ENCODE assay signal across 20 mouse cellular contexts in genomic region chr1:134042341-134042740, GRCm38 (mm10). TPM values are rescaled to one million over a fixed set of nuclear protein-coding genes. Genes with fewer than 3 reads are reported as not detected.
DNase-seq lines count a peak whose midpoint lies in the region; ATAC-seq and TF ChIP-seq lines count a peak whose summit lies in the region.
"Had no signal": no experiment of that assay in that cellular context is flagged by ENCODE, and none has a peak within 500 bp of the region (broad histone marks: within the 10 kb centered on the region; RNA-seq: fewer than 3 reads in every experiment).

No protein-coding gene starts in this region.

- intact Hi-C loops in gastrocnemius, adult 2 months (cut with DNase I) = no loop called here

- no peak overlapping the region for H3K9ac ChIP-seq in liver, embryonic 13.5 days
- no peak overlapping the region for H3K9ac ChIP-seq in liver, embryonic 11.5 days (ENCODE audit: low read depth, low read length)
- H3K9ac ChIP-seq: embryonic facial prominence, embryonic 12.5 days; hindbrain, embryonic 15.5 days; intestine, embryonic 15.5 days; midbrain, embryonic 12.5 days; neural tube, embryonic 15.5 days had no signal

- no peaks in the 10 kb centered on the region for H3K36me3 ChIP-seq in liver, embryonic 13.5 days
- H3K36me3 ChIP-seq in liver, embryonic 11.5 days (ENCODE audit: control insufficient read depth, insufficient read depth, low read length) = no peaks in the 10 kb centered on the region
- H3K36me3 ChIP-seq in testis, adult 2 months (ENCODE audit: control insufficient read depth, insufficient read depth, low read length) = no peaks in the 10 kb centered on the region
- H3K36me3 ChIP-seq: embryonic facial prominence, embryonic 12.5 days; hindbrain, embryonic 15.5 days; intestine, embryonic 15.5 days; midbrain, embryonic 12.5 days; neural tube, embryonic 15.5 days had no signal

- no peak for TF ChIP-seq POLR2A in testis, adult 2 months (IDR thresholded peaks at IDR 0.05; ENCODE audit: control insufficient read depth, low read depth, low read length)

- peaks cover 14% of the 10 kb centered on the region for H3K4me1 ChIP-seq in liver, embryonic 13.5 days (replicated peaks)
- peaks cover 5% of the 10 kb centered on the region for H3K4me1 ChIP-seq in liver, embryonic 11.5 days (replicated peaks; ENCODE audit: control insufficient read depth, insufficient read depth, low read length)
- peaks cover 2% of the 10 kb centered on the region; the same call in 1 of the 2 replicates for H3K4me1 ChIP-seq in testis, adult 2 months (ENCODE audit: control insufficient read depth, insufficient read depth, low read length)

- no peak for TF ChIP-seq CTCF in gastrocnemius, adult 2 months (IDR thresholded peaks at IDR 0.05)
- no peak for TF ChIP-seq CTCF in testis, adult 2 months (IDR thresholded peaks at IDR 0.05; ENCODE audit: control insufficient read depth, insufficient read depth, insufficient replicate concordance, low read depth, low read length)

- 29% methylated on average over 1 of the region's 1 CpGs for WGBS in liver, embryonic 13.5 days (ENCODE audit: insufficient replicate concordance)
- WGBS in liver, embryonic 11.5 days = 31% methylated on average over 1 of the region's 1 CpGs

- peak overlapping the region; percentile 36 for H3K4me3 ChIP-seq in gastrocnemius, adult 2 months
- no peak overlapping the region for H3K4me3 ChIP-seq in liver, embryonic 13.5 days (replicated peaks)
- H3K4me3 ChIP-seq in liver, embryonic 11.5 days (ENCODE audit: low read depth, low read length) = no peak overlapping the region
- no peak overlapping the region for H3K4me3 ChIP-seq in testis, adult 2 months (ENCODE audit: control insufficient read depth, low read depth, low read length)
- H3K4me3 ChIP-seq: embryonic facial prominence, embryonic 12.5 days; hindbrain, embryonic 15.5 days; intestine, embryonic 15.5 days; midbrain, embryonic 12.5 days; neural tube, embryonic 15.5 days had no signal

- DNase-seq in gastrocnemius, adult 2 months = no peak
- no peak for DNase-seq in gastrocnemius, postnatal 4 days (ENCODE audit: low spot score in 2 of 2)
- no peak for DNase-seq in liver, embryonic 13.5 days
- no peak for DNase-seq in liver, embryonic 11.5 days (ENCODE audit: low spot score)
- no peak for DNase-seq in testis, postnatal 14 days (ENCODE audit: low spot score)
- no peak for DNase-seq in retina, postnatal 1 day
- DNase-seq: B cell, adult 2 months; cerebellum, adult 9-10 months; gastrocnemius, postnatal 14 days; heart, postnatal 14 days; right cerebral cortex, postnatal 25 days; thymus, postnatal 25 days had no signal

- H3K27me3 ChIP-seq in liver, embryonic 13.5 days = 0 out of 2 replicates have a peak, but pooled peaks cover 12% of the 10 kb centered on the region
- H3K27me3 ChIP-seq in liver, embryonic 11.5 days (replicated peaks; ENCODE audit: control insufficient read depth, insufficient read depth, low read length) = peaks cover 2% of the 10 kb centered on the region; the same call in 1 of the 2 replicates
- H3K27me3 ChIP-seq in testis, adult 2 months (ENCODE audit: control insufficient read depth, insufficient read depth, low read length) = no peaks in the 10 kb centered on the region
- H3K27me3 ChIP-seq: embryonic facial prominence, embryonic 12.5 days; hindbrain, embryonic 15.5 days; intestine, embryonic 15.5 days; neural tube, embryonic 15.5 days had no signal

- H3K27ac ChIP-seq in gastrocnemius, adult 2 months = peak overlapping the region; percentile 51
- 0 out of 2 replicates have a peak overlapping the region, but pooled peaks have one; percentile 18 for H3K27ac ChIP-seq in liver, embryonic 13.5 days
- no peak overlapping the region for H3K27ac ChIP-seq in liver, embryonic 11.5 days (ENCODE audit: low read depth, low read length)
- peak overlapping the region; percentile 19; the same call in 1 of the 2 replicates for H3K27ac ChIP-seq in testis, adult 2 months (ENCODE audit: control insufficient read depth, insufficient read depth, low read depth, low read length)
- H3K27ac ChIP-seq: embryonic facial prominence, embryonic 12.5 days; hindbrain, embryonic 15.5 days; intestine, embryonic 15.5 days; macrophage; midbrain, embryonic 12.5 days; neural tube, embryonic 15.5 days had no signal

- H3K4me2 ChIP-seq in liver, embryonic 13.5 days = no peak overlapping the region
- no peak overlapping the region for H3K4me2 ChIP-seq in liver, embryonic 11.5 days
- H3K4me2 ChIP-seq: embryonic facial prominence, embryonic 12.5 days; hindbrain, embryonic 15.5 days; intestine, embryonic 15.5 days; midbrain, embryonic 12.5 days; neural tube, embryonic 15.5 days had no signal

- H3K9me3 ChIP-seq in liver, embryonic 13.5 days (replicated peaks) = no peaks in the 10 kb centered on the region
- H3K9me3 ChIP-seq in liver, embryonic 11.5 days (ENCODE audit: control insufficient read depth, low read length) = no peaks in the 10 kb centered on the region
- H3K9me3 ChIP-seq: embryonic facial prominence, embryonic 12.5 days; hindbrain, embryonic 15.5 days; intestine, embryonic 15.5 days; midbrain, embryonic 12.5 days; neural tube, embryonic 15.5 days had no signal

- no peak for ATAC-seq in liver, embryonic 13.5 days (ENCODE audit: low read depth)
- no peak for ATAC-seq in liver, embryonic 11.5 days (replicated peaks; ENCODE audit: low FRiP score)
- no peak for ATAC-seq in megakaryocyte-erythroid progenitor cell, adult 5-6 weeks (replicated peaks; ENCODE audit: low FRiP score, low TSS enrichment, poor library complexity, severe bottlenecking)
- ATAC-seq: intestine, embryonic 15.5 days had no signal

RNA-seq across cellular contexts. Expression of gene Fmod, which starts 5.3 kb away (rescaled TPM):
- total RNA-seq in gastrocnemius, adult 2 months (2021) = 100 to 1,000 TPM in 1 of 2 experiments, 10 to 100 TPM in 1; 53.6 to 322 TPM
- 100 to 1,000 TPM; 108 to 184 TPM for total RNA-seq in gastrocnemius, postnatal 4 days (2021)
- 2.2 and 2.5 TPM in 2 replicates for polyA plus RNA-seq in liver, embryonic 13.5 days (2015; fragmentation: Nextera tagmentation; extraction: Ambion mirVana)
- 2.7 and 3.9 TPM in 2 replicates for polyA plus RNA-seq in liver, embryonic 11.5 days (2014; fragmentation: Nextera tagmentation; extraction: Ambion mirVana)
- polyA plus RNA-seq in testis, adult 2 months (2012; rRNA removed) = 3.6 and 5.1 TPM in 2 replicates
- not detected in 2 replicates for total RNA-seq in megakaryocyte-erythroid progenitor cell, adult 5-6 weeks (2014; fragmentation: Nextera tagmentation)
- not detected in 2 replicates for total RNA-seq in megakaryocyte-erythroid progenitor cell, adult 5-6 weeks (2017)
- polyA plus RNA-seq: macrophage had no signal

RNA-seq across cellular contexts. Expression of gene Btg2, which starts 36.6 kb away (rescaled TPM):
- total RNA-seq in gastrocnemius, adult 2 months (2021) = 10 to 100 TPM; 14.1 to 46.8 TPM
- total RNA-seq in gastrocnemius, postnatal 4 days (2021) = 10 to 100 TPM; 22.4 to 26.7 TPM
- polyA plus RNA-seq in liver, embryonic 13.5 days (2015; fragmentation: Nextera tagmentation; extraction: Ambion mirVana) = 79.6 and 89.1 TPM in 2 replicates
- polyA plus RNA-seq in liver, embryonic 11.5 days (2014; fragmentation: Nextera tagmentation; extraction: Ambion mirVana) = 38.6 and 39.9 TPM in 2 replicates
- 2.9 and 4.1 TPM in 2 replicates for polyA plus RNA-seq in testis, adult 2 months (2012; rRNA removed)
- total RNA-seq in megakaryocyte-erythroid progenitor cell, adult 5-6 weeks (2014; fragmentation: Nextera tagmentation) = 2.0 and 3.9 TPM in 2 replicates
- total RNA-seq in megakaryocyte-erythroid progenitor cell, adult 5-6 weeks (2017) = 58.5 and 61.6 TPM in 2 replicates

Comparison
In these comparisons a context has a peak if more than half of its experiments do, and no peak if none do; other contexts are left out.
1. RNA of gene Fmod, which starts 5.3 kb away (total RNA-seq): 53.6 to 322 TPM in gastrocnemius, adult 2 months and 108 to 184 TPM in gastrocnemius, postnatal 4 days; not detected in megakaryocyte-erythroid progenitor cell, adult 5-6 weeks; every median in the first group is over 10 times any median in the second.